Mouse (Mus musculus) heart, postnatal 0 days (tissue): ENCODE data around the gene Metap2. TPM values are rescaled to one million over a fixed set of nuclear protein-coding genes. Genes with fewer than 3 reads are reported as not detected.

Experiments
- ATAC-seq: fragments of 200-750 bp; cut with Nextera tagmentation; 2 replicates; pipeline ENCODE4 v1.8.0; 2017; ENCODE audit warnings: low read depth, moderate number of reproducible peaks, moderate library complexity; ENCODE audit not compliant: insufficient read depth
- DNase-seq: peaks from one replicate; pipeline ENCODE4 v3.0.0-alpha.2; 2016; ENCODE audit warnings: low spot score
- H3K27ac ChIP-seq: fragments of 300-500 bp; sonication (generic); 2 replicates; pipeline ENCODE4 v1.5.1; 2014; ENCODE audit warnings: low read depth, mild to moderate bottlenecking
- H3K27me3 ChIP-seq: fragments of 300-500 bp; sonication (generic); 2 replicates; pipeline ENCODE4 v1.6.1; 2014; ENCODE audit warnings: low read length, mixed read lengths; ENCODE audit not compliant: control insufficient read depth, insufficient read depth
- H3K36me3 ChIP-seq: fragments of 300-500 bp; sonication (generic); replicated peaks from 2 replicates; pipeline ENCODE4 v1.6.1; 2014; ENCODE audit warnings: low read length, mixed read lengths; ENCODE audit not compliant: control insufficient read depth, insufficient read depth
- H3K4me1 ChIP-seq: fragments of 300-500 bp; sonication (generic); 2 replicates; pipeline ENCODE4 v1.6.1; 2014; ENCODE audit warnings: antibody characterized with exemption; ENCODE audit not compliant: control insufficient read depth, insufficient read depth
- H3K4me2 ChIP-seq: fragments of 300-500 bp; sonication (generic); 2 replicates; pipeline ENCODE4 v1.6.1; 2014; ENCODE audit warnings: low read depth, mild to moderate bottlenecking, low read length, moderate library complexity
- H3K4me3 ChIP-seq: fragments of 300-500 bp; sonication (generic); 2 replicates; pipeline ENCODE4 v1.5.1; 2014; ENCODE audit warnings: low read depth, low read length
- H3K9ac ChIP-seq: fragments of 300-500 bp; sonication (generic); replicated peaks from 2 replicates; pipeline ENCODE4 v1.6.1; 2014; ENCODE audit warnings: low read depth, low read length, mixed read lengths
- H3K9me3 ChIP-seq: fragments of 300-500 bp; sonication (generic); replicated peaks from 2 replicates; pipeline ENCODE4 v1.6.1; 2016; ENCODE audit warnings: low read length; ENCODE audit not compliant: control insufficient read depth
- CTCF ChIP-seq: IDR thresholded peaks from 2 replicates; pipeline ENCODE4 v1.5.1; 2016; ENCODE audit warnings: antibody characterized with exemption, control low read depth, low read depth
- EP300 ChIP-seq: IDR thresholded peaks from 2 replicates; pipeline ENCODE4 v1.6.1; 2016; ENCODE audit warnings: antibody characterized with exemption, low read depth
- WGBS: fragments of 180-500 bp; shearing (Covaris S2); extraction: QIAGEN DNeasy Blood & Tissue Kit; methylation state at CpG from one replicate; pipeline ENCODE4 v1.1.7; 2014; 5-methylcytosine and 5-hydroxymethylcytosine counted together
- polyA plus RNA-seq: library from polyadenylated mRNA; unstranded; fragments of >200 nt; fragmentation: Nextera tagmentation; extraction: Ambion mirVana; gene quantifications from 2 replicates; pipeline ENCODE4 v1.2.1, GENCODE M21; 2015
- total RNA-seq: library from RNA; depleted of rRNA; stranded (reverse); fragments of >200 nt; gene quantifications from 2 replicates; pipeline ENCODE4 v1.2.3, GENCODE M21; 2014; ENCODE audit warnings: low replicate concordance

Gene Metap2
- total and polyA plus RNA-seq, 2 experiments from 2014 or later, result 22.0 to 151 TPM

DNA sequence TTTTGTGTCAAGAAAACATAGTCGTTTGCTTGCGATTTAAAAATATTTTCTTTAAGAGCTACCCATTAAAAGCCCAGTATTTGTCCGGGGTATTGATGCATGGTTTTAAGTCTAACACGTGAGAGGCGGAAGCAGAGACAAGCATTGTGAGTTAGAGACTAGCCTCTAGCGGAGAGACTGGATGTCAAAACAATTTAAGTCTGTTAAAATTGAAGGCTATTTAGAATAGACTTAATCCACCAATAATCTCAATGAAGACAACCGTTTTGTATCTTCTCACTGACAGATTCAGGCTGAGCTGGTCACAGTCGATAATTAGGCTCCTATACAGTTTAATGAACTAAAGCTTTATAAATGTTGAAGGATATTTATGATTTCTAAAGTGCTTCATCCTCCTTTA lies 42.8 kb upstream of the Metap2 start:
- Histone ChIP-seq H3K36me3 (no peaks in the 10 kb centered on the region), H3K9me3 (no peaks in the 10 kb centered on the region), H3K9ac (no peak overlapping the region), H3K4me2 (no peak overlapping the region), H3K4me1 (peaks cover 14% of the 10 kb centered on the region), H3K27me3 (no peaks in the 10 kb centered on the region), H3K4me3 (no peak overlapping the region), H3K27ac (no peak overlapping the region)
- TF ChIP-seq CTCF, result no peak
- no peak for TF ChIP-seq EP300
- DNase-seq (no peak), ATAC-seq (no peak)
- WGBS, result 92% methylated on average over 8 of the region's 8 CpGs

DNA sequence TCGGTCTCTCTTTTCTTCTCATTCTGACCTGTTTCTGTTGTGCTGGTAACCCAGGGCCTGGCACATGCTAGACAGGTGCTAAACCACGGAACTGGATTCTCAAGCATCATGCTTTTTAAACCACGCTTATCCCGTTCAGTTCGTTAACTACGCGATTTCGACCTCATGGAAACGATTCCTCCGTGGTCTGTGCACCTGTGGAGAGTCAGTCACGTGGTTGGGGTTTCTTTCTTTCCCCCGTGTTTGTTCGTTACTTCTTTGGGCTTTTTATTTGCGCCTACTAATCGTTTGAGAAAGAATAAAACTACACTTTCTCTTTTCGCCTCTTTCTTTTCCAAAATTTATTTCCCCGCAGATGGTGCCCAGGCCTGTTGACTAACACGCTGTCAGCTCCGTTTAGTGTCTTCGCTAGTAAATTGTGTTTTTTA lies 42.0 kb upstream of the Metap2 start:
- Histone ChIP-seq H3K27me3 (no peaks in the 10 kb centered on the region), H3K9ac (no peak overlapping the region), H3K9me3 (no peaks in the 10 kb centered on the region), H3K4me3 (no peak overlapping the region), H3K4me2 (no peak overlapping the region), H3K36me3 (no peaks in the 10 kb centered on the region), H3K27ac (no peak overlapping the region), H3K4me1 (peaks cover 6% of the 10 kb centered on the region)
- 89% methylated on average over 20 of the region's 20 CpGs for WGBS
- no peak for DNase-seq
- TF ChIP-seq CTCF, result no peak
- ATAC-seq, result no peak

DNA sequence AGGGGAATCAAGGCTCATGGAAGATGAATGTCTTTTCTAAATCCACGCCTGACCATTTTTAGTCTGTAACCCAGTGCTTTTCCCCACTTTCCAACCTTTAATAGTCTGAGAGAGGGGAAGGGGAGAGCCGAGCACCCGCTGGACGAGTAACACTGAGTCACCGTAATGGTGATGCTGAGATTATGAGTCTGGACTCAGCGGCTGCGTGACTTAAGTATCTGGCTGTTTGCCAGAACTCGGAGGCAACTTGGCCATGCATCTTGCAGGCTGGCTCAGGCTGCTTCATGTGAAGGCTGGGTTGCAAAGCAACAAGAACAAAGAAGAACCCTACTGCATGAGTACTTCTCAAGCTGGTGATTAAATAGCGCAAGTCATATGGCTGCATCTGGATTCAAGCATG lies 37.1 kb upstream of the Metap2 start:
- H3K27ac ChIP-seq, result no peak overlapping the region
- no peaks in the 10 kb centered on the region for H3K36me3 ChIP-seq
- ATAC-seq (no peak), DNase-seq (no peak)
- H3K27me3 ChIP-seq, result no peaks in the 10 kb centered on the region
- H3K4me3 ChIP-seq, result no peak overlapping the region
- TF ChIP-seq EP300, result no peak
- TF ChIP-seq CTCF, result no peak
- no peak overlapping the region for H3K4me2 ChIP-seq
- no peaks in the 10 kb centered on the region; the same call in none of the 2 replicates for H3K4me1 ChIP-seq
- WGBS, result 26% methylated on average over 9 of the region's 9 CpGs
- H3K9ac ChIP-seq, result no peak overlapping the region
- H3K9me3 ChIP-seq, result no peaks in the 10 kb centered on the region

DNA sequence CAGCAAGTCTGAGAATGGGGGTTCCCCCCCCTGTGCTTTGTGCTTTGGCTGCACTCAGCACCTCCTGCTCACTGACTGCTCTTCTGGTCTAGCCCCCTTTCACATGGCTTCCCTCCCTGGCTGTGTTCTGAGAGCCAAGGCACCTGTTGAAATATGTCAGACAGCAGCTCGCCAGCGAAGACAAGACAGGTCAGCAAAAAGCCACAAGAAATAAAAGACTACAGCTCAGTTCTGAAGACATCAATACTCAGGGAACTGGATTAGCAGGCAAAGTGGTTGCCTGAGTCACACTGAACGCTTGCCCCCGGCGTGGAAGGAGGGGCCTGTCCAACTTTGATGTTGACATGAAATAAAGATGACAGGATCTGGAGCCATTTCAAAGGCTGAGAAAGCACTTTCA lies 36.0 kb upstream of the Metap2 start:
- H3K27ac ChIP-seq, result no peak overlapping the region
- no peaks in the 10 kb centered on the region; the same call in none of the 2 replicates for H3K4me1 ChIP-seq
- H3K4me3 ChIP-seq, result no peak overlapping the region
- DNase-seq, result no peak
- H3K4me2 ChIP-seq, result peak overlapping the region; percentile 28; the same call in 1 of the 2 replicates
- no peaks in the 10 kb centered on the region for H3K9me3 ChIP-seq
- WGBS, result 34% methylated on average over 5 of the region's 5 CpGs
- no peaks in the 10 kb centered on the region for H3K27me3 ChIP-seq
- no peak for ATAC-seq
- no peak for TF ChIP-seq EP300
- no peak for TF ChIP-seq CTCF
- H3K9ac ChIP-seq, result no peak overlapping the region
- H3K36me3 ChIP-seq, result no peaks in the 10 kb centered on the region

DNA sequence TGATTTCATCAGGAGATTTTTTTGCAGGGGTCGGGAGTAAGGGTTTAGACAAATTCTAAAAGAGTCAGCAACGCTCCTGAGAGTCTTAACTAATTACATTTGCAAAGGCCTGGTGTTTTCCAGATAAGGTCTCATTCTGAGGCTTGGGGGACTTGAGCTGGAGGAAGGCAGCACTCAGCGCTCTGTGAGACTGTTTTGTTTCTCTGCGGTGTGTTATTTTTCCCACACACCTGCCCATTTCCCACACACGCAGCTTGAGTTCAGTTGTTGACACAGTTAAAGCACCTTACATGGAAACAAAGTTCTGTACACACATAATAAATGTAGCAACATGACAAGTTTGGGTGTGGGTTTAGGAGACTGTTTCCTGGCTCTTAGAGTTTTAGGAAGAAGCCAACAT lies 35.1 kb upstream of the Metap2 start:
- no peaks in the 10 kb centered on the region for H3K27me3 ChIP-seq

DNA sequence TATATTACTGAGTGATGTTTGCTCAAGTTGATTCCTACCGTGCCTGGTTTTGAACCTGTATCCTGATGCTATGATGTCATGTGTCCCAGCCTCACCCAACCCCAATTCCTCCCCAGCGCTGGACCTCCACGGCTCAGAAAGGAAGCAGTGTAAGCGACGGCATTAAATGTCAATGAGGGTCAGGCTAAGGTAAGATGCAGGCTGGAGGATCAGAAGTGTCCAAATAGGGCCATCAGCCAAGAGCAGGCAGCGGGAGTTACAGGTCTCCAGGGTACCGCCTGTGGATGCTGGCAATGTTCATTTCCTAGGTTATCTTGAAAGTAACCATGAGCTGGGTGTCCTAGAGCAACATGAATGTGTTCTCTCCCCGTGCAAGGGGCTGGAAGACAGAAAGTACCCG lies 34.5 kb upstream of the Metap2 start:
- H3K9ac ChIP-seq, result no peak overlapping the region
- no peak overlapping the region for H3K27ac ChIP-seq
- no peaks in the 10 kb centered on the region for H3K27me3 ChIP-seq
- no peak for DNase-seq
- TF ChIP-seq EP300, result no peak
- TF ChIP-seq CTCF, result no peak
- ATAC-seq, result no peak
- no peak overlapping the region for H3K4me2 ChIP-seq
- no peaks in the 10 kb centered on the region; the same call in none of the 2 replicates for H3K4me1 ChIP-seq
- H3K9me3 ChIP-seq, result 0 out of 2 replicates have a peak, but pooled peaks cover 6% of the 10 kb centered on the region
- no peaks in the 10 kb centered on the region for H3K36me3 ChIP-seq
- WGBS, result 47% methylated on average over 9 of the region's 9 CpGs
- H3K4me3 ChIP-seq, result no peak overlapping the region

More for the DNA sequence above, 35.1 kb upstream of the Metap2 start:
- DNase-seq (no peak), ATAC-seq (no peak)
- 0 out of 2 replicates have a peak, but pooled peaks cover 6% of the 10 kb centered on the region for H3K9me3 ChIP-seq
- no peaks in the 10 kb centered on the region for H3K36me3 ChIP-seq
- TF ChIP-seq EP300 (no peak), CTCF (no peak)
- no peaks in the 10 kb centered on the region; the same call in none of the 2 replicates for H3K4me1 ChIP-seq
- no peak overlapping the region for H3K4me2 ChIP-seq
- H3K27ac ChIP-seq, result no peak overlapping the region; the same call in 1 of the 2 replicates
- 56% methylated on average over 5 of the region's 5 CpGs for WGBS
- no peak overlapping the region for H3K9ac ChIP-seq
- no peak overlapping the region for H3K4me3 ChIP-seq
